Mouse (Mus musculus) layer of hippocampus, postnatal 10 days (tissue): ENCODE data around the gene B3gnt4. TPM values are rescaled to one million over a fixed set of nuclear protein-coding genes. Genes with fewer than 3 reads are reported as not detected.
"Not testable (repeated sequence)": the region's sequence is repeated elsewhere in the genome, so short reads cannot be mapped to it uniquely, and the experiment has no call there.

Experiments
- DNase-seq, 2 experiments: peaks; one replicate each; pipeline ENCODE4 v3.0.0; 2021; ENCODE audit warnings: low spot score in 2 of 2
- long read RNA-seq: library from polyadenylated mRNA; stranded (forward); transcript quantifications from one replicate; pipeline ENCODE4 v2.0.0, GENCODE M21; 2023
- total RNA-seq, 2 experiments: library from RNA; stranded (reverse); gene quantifications; 2 replicates each; pipeline ENCODE4 v1.2.3; 2021

Gene B3gnt4
- total RNA-seq: 1 to 10 TPM; 1.3 to 1.8 TPM
- long read RNA-seq, partial matches to known transcripts: 0 of 1 reads
- long read RNA-seq, other reads (novel, unspliced or antisense): 0 of 1 reads

DNA sequence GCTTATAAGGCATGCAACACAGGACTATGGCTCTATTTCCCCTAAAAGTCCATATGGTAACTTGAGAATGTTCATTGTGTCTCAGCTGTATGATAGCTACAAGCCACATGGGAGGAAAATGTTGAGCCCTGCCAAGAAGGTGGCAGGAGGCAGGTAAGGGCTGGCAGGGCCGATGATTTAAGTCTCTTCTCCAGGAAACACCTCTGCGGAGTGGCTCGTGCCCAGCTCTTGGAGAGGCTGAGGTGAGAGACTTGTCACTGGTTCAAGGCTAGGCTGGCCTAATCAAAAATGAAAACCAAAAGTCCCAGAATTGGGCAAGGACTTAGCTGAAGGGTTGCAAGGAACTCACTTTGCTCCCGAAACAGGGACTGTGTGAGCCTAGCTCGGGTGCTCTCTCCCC, at the start of gene B3gnt4:
Gene B3gnt4 (plus strand): TSS at position 301 of the 400 bp plus-strand sequence.
- DNase-seq: no peak

DNA sequence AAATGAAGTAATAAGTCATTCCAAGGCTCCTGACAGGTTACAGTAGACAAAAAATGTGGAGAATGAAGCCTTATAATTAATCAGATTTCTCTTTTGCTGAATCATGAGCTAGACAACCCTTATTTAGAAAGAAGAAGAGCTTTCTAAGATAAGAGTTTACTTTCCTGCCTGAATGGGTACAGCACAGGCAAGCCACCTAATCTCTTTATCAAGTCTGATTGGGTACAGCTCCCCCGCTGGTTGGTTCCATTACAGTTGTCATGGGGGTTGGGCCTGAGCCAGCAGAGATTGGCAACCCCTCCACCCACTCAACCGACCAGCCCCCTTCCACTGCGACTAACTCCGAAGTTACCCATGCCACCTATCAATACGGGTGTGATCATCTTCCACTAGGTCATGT, 48.8 kb upstream of the B3gnt4 start:
- DNase-seq: no peak

DNA sequence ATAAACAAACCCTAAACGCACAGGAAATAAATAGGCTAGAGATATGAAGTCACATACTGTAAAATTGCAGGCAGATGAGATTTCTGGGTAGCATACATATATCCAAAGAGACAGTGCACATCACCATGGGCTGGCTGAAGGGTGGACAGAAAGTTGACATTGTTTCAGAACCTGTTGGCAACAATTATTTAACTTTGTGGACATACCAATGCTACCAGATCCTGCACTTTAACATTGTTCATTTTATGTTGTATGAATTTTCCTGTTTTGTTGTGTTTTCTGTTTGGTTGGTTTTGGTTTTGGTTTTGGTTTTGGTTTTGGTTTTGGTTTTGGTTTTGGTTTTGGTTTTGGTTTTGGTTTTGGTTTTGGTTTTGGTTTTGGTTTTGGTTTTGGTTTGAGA, 45.6 kb upstream of the B3gnt4 start:
- DNase-seq: no peak

DNA sequence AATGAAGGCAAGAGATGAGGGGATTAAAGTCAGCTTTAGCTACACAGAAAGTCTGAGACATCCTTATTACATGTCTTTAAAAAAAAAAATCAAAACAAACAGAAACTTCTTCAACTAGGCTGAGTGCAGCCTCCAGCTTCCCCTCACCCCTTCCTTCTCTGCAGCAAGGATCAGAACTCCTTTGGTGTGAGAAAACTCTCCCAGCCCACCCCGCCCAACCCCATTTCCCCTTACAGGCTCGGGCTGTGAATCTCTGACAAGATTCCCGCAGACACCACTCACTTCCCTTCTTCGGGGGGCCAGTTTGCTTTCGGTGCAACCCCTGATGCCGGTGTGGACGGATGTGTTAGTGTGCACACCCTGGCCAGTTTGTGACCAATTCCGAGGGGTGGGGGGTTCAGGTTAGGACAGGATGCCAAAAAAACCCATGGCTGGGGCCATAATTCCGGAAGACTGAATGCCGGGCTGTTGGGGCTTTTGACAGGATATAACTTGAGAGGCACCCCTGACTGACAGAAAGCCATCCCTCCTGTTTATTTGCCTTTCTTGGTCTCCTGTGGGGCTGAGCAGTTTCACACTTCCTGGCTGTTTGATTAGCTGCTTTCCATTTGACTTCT, 39.4 kb upstream of the B3gnt4 start:
- DNase-seq: no peak

DNA sequence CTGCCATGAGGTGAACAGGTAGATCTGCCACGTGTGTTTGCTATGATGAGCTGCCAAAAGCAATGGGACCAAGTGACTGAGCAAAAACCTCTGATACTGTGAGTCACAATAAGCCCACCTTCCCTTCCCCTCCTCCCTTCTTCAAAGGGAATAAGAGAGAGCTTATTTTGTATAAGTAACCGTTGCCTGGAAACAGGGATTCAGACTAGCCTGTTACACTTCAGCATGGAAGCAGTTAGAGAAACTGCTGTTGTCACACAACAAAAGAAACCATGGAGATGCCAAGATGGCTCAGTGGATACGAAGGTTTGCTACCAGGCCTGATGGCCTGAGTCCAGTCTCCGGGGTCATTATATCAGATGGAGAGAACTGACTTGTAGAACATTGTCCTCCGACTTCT, 36.4 kb upstream of the B3gnt4 start:
- DNase-seq: no peak

DNA sequence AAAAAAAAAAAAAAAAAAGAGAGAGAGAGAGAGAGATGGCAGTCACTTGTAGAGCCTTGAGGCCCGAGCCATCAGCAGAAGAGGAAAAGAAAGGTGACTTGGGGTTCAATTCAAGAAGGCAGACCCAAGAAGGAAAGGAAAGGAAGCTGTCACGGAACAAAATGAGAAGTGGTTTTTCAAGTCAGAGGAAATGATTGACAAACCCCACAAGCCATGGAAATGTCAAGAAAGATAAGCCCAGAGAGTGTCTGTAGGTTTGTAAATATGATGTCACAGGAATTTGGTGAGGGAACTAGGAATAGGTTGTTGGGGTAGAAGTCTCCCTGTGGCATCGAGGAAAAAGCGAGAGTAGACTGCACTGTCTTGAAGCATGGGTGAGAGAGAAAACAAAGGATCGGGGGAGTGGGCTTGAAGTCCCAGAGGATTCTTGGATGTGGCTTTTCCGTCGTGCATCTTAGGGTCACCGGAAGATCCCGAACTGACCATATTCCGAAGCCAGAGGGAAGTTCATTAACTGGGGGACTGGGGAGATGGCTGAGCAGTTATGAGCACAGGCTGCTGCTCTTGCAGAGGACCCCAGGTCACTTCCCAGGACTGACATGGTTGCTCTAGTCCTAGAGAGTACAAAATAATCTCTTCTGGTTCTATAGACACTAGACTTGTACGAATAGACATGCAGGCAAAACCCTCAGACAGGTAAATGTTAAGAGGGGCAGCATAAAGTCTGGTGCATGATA, 22.4 kb upstream of the B3gnt4 start:
- DNase-seq: no peak

DNA sequence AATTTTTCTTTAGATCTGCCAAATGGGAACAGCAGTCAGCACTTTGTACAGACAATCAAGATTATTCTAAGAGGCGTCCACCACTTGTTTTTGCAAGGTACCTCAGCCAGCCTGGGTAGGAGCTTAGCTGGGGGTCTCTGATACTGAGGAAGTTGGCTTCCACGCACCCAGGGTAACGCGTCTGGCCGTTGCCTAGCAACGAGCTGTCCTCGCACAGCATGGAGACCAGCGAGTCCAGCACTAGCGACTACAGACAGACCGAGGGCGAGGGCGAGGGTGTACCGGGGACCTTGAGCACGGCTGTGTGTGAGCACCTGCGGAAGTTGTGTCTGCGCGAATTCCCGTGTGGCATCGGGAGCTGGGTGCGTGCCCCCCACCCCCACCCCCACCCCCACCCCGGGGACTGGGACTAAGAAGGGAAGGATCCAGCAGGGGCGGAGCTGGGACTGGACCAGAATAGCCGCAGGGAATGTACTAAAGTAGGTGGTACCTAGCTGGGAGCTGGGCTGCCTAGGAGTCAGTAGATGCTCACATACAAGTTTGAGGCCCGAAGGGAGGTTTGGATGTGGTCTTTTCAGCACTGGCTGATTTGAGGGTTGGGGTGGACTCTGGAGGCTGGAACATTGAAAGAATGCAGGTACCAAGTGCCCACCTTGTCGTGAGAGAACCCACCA, 21.0 kb upstream of the B3gnt4 start, which contains the start of the genes Lrrc43 and Il31:
Gene Lrrc43 (plus strand): TSS at position 194 of the 674 bp plus-strand sequence.
Gene Il31 (minus strand): TSS at position 378 of the 674 bp plus-strand sequence.
- DNase-seq: no peak

DNA sequence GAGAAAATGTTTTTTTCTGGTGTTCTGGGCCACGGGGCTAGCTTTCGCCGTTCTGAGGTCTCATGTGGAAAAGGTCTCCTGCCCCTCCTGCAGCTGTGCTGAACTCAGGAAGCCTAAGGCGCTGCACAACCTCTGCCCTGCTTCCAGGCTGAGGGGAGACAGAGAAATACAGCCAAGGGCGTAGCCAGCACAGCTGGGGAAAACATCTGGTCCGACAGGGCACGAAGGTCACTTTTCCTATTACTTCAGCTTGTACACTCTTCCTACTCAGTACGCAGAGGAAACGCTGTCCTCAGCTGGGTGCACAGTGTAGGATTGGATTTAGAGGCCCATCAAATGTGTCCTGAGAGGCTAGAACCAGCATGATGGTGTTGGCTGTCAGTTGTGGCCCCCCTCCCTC, 20.3 kb upstream of the B3gnt4 start:
- no peak for DNase-seq

DNA sequence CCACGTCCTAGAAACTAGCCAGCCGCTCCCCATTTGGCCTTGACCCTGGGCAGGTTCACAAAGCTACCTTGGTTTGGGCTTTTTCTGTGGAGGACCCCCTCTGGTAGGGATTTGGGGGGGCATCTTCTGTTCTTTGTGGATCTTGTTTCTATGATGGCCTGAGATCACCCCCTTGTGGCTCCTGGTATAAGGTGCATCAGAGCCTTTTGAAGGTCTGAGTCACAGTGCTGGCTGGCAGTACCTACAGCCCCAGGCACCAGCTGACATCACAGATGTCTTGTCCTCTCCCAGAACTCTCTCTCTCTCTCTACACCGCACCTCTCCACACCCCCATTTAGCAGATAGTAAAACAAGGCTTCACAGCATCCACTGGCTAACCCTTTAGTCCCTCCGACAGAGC, 10.5 kb upstream of the B3gnt4 start:
- DNase-seq: peak; percentile 53 to 62

DNA sequence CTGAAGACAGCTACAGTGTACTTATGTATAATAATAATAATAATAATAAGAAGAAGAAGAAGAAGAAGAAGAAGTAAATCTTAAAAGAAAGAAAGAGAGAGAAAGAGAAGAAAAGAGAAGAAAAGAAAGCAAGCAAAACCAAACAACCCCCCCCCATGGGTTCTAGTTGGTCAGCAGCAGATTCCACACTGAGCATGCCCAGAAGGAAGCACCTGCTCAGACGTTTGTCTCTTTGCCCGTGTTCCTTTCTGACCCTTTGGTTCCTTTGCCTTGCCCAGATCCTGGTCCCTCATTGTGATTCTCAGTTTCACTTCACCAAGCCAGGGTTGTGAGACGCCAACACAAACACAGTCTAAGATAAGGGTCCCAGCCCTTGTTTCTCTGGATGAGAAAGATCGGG, 8.3 kb upstream of the B3gnt4 start:
- DNase-seq: no peak

DNA sequence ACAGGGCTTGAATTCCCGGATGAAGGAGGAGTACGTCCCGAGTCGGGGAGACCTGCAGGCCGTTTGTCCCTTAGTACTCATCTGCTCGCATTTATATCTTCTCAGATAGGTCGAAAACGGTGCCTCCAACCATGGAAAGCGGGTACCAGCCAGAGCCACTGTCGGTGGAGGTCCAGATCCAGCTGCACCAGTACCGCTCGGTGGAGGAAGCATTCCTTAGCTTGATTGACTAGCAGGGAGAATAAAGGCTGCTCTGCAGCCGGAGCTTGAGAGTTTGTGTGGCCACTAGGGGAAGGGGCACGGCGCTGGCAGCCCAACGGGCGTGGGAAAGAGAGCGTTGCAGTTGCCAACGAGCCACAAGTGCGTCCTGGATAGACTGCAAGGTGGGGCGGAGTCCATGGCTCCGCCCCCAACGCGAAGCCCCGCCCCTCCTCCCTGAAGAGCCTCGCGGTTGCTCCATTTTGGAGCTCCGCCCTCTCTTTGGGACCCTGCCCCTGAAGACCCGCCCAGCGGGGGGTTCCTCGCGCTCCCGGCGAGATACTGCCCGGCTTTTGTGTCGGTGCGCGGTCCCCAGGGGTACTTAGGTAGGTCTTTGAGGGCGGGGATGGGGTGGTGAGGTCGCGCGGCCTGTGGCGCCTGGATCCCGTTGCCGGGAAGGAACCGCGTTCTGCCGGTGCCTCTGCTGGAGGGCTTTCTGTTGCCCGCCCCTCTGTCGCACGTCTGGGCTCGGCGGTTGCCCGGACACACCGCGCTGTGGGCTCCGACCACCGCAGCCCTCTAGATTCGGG, 2.1 kb upstream of the B3gnt4 start:
- DNase-seq: peak; percentile 85 to 91

DNA sequence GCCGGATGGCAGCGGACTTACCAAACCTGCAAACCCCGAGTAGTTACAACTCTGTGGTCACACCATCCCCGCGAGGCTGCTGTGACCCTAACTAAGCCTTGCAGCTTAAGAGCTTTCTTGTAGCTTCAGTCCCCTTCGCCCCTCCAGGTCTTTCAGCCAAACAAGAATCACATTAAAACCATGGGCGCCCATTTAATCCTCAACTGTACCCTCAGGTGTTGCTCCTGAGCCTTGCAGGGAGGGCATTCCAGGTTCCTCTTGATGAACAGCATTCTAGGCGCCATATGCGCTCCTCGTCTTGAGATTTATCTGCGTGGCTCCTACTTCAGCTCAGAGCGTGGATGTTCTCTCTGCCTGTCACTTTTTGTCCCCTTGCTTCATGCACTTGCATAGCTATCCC, 1.3 kb upstream of the B3gnt4 start:
- no peak for DNase-seq

DNA sequence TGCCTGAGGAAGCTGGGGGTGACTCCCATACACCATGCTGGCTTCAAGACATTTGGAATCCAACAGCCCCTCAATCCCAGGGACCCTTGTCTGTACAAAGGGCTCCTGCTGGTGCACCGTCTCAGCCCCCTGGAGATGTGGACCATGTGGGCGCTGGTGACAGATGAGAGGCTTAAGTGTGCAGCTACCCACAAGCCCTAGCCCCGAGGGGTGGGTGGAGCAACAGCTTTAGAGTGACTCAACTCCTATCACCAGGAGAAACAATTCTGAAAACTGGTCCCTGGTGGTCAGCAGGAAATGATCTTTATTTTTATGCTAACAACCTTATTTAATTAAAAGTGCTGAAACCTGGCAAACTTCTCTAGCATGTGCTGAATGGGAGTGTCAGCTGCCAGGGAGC, 1.2 kb downstream of the B3gnt4 start:
- DNase-seq: not testable (repeated sequence)

DNA sequence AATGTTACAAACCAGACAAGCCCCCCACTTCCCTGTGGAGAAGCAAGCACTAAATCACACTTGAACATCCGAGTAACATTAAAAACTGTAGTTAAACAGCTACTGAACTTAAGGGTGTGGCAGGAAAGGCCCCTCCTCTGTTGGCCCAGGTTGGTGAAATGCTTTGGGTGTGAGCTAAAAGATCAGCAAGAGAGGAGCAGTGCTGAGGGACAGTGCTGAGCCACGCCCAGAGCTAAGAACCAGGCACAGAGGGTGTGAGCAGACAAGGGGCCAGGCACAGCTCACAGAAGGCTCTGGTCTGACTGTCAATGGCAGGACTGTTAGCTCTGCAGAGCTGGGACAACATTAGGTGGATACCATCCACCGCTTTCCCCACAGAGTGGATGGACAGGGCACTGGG, 1.8 kb downstream of the B3gnt4 start:
- no peak for DNase-seq

DNA sequence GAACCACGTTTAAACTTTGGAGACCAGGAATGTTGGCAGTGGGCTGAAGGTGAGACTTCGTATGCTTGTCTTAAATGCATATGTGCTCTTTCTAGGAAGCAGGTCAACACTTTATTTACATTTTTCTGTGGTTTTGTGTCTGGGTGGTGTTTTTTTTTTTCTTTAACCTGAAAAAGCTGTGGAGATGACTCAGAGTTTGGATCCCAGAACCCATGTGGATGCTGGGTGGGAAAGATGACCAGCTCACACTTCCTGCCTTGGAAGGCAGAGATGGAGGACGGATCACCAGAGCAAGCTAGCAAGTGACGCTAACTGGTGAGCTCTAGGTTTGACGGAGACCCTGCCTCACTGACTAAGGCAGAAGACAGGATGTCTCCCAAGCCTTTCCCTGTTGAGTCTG, 4.6 kb downstream of the B3gnt4 start:
- DNase-seq: no peak

DNA sequence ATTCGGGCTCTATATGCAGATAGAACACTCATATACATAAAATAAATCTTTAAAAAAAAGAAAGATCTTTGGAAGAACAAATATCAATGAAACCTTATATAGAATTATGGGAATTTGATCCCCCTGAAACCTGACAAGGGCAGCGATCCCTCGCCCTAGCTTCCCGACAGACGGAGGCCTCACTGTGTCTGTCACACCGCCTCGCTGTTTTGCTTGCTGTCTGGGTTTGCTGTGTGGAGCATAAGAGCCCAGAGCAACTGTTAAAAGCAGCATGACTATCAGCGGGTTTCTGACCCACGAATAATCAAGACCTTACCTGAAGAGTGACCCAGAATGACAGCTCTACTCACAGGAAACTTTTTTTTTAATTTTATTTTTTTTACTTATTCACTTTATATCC, 10.4 kb downstream of the B3gnt4 start:
- peak in 1 of 2 experiments; percentile 4 for DNase-seq

DNA sequence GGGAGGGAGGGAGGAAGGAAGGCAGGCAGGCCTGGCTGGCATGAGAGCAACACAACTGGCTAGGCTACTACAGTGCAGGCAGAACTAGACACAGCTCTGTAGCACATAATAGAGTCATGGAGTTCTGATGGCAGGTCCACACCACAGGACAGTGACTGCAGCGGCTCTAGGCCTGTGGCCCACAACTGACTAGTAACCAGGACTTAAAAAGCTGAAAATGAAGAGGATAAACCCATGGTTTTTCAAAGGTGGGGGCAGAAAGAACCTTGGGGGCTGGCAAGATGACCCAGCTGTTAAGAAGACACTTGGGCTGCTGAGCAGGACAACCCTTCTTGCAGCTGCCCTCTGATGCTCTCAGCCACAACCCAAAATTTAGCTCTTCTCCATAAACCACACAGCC, 11.4 kb downstream of the B3gnt4 start:
- no peak for DNase-seq

DNA sequence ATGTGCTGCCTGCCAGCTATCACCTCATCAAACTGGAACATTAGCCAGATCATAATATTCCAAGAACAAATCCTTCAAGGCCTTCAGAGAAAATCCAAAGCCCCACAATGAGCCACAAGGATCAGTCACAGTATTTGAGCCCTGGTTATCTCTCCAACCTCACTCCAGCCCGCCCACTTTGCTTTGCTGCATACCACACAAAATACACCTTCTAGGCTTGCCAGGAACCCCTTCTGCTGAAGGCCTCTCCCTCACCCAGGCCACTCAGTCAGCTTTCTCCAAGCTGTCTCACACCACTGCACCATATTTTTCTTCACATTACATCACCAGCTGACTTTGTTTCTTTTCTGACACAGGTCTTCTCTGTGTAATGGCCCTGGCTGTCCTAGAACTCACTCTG, 11.9 kb downstream of the B3gnt4 start:
- DNase-seq: no peak

DNA sequence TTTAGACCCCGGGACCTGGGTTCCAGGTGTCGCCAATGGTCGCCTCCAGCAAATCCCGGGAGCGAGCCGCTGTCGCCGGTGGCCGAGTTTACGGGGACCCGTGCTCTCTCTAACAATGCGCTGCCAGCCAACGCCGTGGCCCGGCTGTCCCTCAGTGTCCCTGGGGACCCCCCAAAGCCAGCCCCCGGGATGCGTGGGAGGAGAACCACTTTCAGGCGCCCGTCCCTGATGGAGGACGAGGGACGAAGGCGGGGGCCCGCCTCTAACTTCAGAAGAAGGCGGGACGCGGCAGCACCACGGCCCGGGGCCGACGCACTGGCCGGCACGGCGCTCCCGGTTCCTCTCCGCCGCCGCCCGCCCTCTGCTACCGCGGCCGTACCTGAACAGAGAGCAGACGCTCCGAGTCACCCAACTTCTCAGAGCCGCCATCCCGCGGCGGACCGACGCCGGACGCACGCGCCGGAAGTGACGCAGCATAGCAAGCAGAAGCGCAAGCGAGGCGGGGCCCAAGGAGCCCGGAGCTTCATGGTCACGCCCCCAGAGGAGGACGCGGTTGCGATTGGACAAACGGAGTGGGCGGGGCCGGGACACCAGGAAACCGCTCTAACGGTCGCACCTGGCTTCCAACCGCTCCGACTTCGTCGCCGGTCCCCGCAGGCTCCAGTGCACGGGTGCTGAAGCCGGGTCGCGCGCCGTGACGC, 13.6 kb downstream of the B3gnt4 start, which contains the start of gene Diablo:
Gene Diablo (minus strand): TSS at position 485 of the 701 bp plus-strand sequence.
- peak; percentile 97 to 98 for DNase-seq

DNA sequence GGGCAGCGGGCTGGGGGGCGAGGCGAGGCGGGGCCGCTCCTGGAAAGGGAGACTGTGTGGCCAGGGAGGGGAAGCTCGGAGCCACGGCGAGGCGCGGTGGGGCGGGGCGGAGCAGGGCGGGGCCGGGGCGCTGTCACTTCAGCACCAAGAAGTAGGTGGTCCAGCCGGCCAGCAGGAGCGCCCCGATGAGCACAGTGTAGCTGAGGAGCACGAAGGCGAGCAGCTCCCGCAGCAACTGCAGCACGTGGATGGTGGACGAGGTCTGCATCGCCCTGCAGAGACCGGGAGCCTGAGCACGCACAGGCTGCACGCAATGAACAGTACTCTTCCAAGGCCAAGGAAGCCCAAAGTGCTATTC, 14.1 kb downstream of the B3gnt4 start:
- no peak for DNase-seq

DNA sequence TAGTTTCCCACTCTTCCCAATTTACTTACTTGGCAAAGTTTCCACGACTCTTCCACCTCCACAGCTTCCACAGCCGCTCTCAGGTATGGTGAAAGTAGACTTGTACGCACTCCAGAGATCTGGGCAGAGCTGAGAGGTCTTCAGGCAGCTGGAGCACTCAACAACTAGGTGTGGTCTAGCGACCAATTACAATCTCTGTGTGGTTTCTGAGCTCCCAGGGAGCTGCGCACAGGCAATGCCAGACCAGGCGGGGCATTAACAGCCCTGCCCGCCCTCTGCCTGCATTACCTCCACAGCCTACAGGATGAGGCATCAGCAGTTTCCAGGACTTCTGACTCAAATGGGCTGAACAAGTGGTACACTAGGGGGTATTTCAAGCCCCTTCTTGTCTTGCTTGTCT, 15.0 kb downstream of the B3gnt4 start, which contains the start of gene Gm49027:
Gene Gm49027 (minus strand): TSS at position 208 of the 400 bp plus-strand sequence.
- peak; percentile 3 to 7 for DNase-seq
